Mouse (Mus musculus): ENCODE measurements around the gene Txndc8. TPM values are rescaled to one million over a fixed set of nuclear protein-coding genes. Genes with fewer than 3 reads are reported as not detected.

The Txndc8 gene
- polyA plus RNA-seq, 1 experiment from 2014 or later = not detected

Other genes starting within 250 kb of the Txndc8 start
- 0.12 and 0.14 TPM in 2 replicates for gene D630039A03Rik, start 92.8 kb downstream of the Txndc8 start, polyA plus RNA-seq (2015; fragmentation: Nextera tagmentation; extraction: Ambion mirVana)
- 351 and 362 TPM in 2 replicates for gene Txn1, start 52.7 kb downstream of the Txndc8 start, polyA plus RNA-seq (2015; fragmentation: Nextera tagmentation; extraction: Ambion mirVana)
- 4.5 and 5.3 TPM in 2 replicates for gene Svep1, start 197.7 kb upstream of the Txndc8 start, polyA plus RNA-seq (2015; fragmentation: Nextera tagmentation; extraction: Ambion mirVana)

Measured in limb, embryonic 15.5 days (tissue).